Mouse (Mus musculus): ENCODE results near the gene Atxn1. TPM values are rescaled to one million over a fixed set of nuclear protein-coding genes. Genes with fewer than 3 reads are reported as not detected.

Gene Atxn1
- polyA plus RNA-seq, 1 experiment, result 2.5 TPM

GRCm38 (mm10) chr13:45564946-45565345 lies 399.9 kb downstream of the Atxn1 start:
- Histone ChIP-seq H3K36me3 (ENCODE audit: control insufficient read depth, insufficient read depth) (no peaks in the 10 kb centered on the region), H3K4me2 (ENCODE audit: low read depth) (no peak overlapping the region)
- TF ChIP-seq SRF (IDR thresholded peaks at IDR 0.05; ENCODE audit: control insufficient read depth, insufficient read length, low read depth), result no peak

GRCm38 (mm10) chr13:45562011-45562410 lies 402.8 kb downstream of the Atxn1 start:
- TF ChIP-seq MYOD1 (IDR thresholded peaks at IDR 0.05; ENCODE audit: control insufficient read depth in 1 of 3, insufficient read length in 2 of 3, low read depth in 2 of 3) (peak in 2 of 3 experiments; percentile 21 to 71), POLR2AphosphoS2 (IDR thresholded peaks at IDR 0.05; ENCODE audit: insufficient read length, low read depth) (no peak), MYOG (IDR thresholded peaks at IDR 0.05; ENCODE audit: control insufficient read depth in 1 of 3, insufficient read depth in 1 of 3, insufficient read length in 2 of 3, low read depth in 2 of 3) (peak in 1 of 3 experiments; percentile 49), USF1 (IDR thresholded peaks at IDR 0.05; ENCODE audit: low read depth) (no peak), POLR2A (IDR thresholded peaks at IDR 0.05; ENCODE audit: insufficient read length, low read depth) (no peak)
- H3K4me2 ChIP-seq (ENCODE audit: low read depth), result peak overlapping the region; percentile 48
- H3K27me3 ChIP-seq (ENCODE audit: control insufficient read depth, insufficient read depth, insufficient read length), result no peaks in the 10 kb centered on the region
- H3K4me3 ChIP-seq, result no peak overlapping the region
- no peak overlapping the region for H3ac ChIP-seq (ENCODE audit: control insufficient read depth, insufficient read length)
- no peaks in the 10 kb centered on the region for H3K36me3 ChIP-seq (ENCODE audit: control insufficient read depth, insufficient read depth)
- H3K79me2 ChIP-seq (ENCODE audit: control insufficient read depth, insufficient read depth), result no peaks in the 10 kb centered on the region

More at GRCm38 (mm10) chr13:45564946-45565345, 399.9 kb downstream of the Atxn1 start:
- no peak overlapping the region for H3ac ChIP-seq (ENCODE audit: control insufficient read depth, insufficient read length)
- H3K79me2 ChIP-seq (ENCODE audit: control insufficient read depth, insufficient read depth), result no peaks in the 10 kb centered on the region
- no peak overlapping the region for H3K4me3 ChIP-seq
- H3K27me3 ChIP-seq (ENCODE audit: control insufficient read depth, insufficient read depth, insufficient read length), result no peaks in the 10 kb centered on the region

- no peaks in the 10 kb centered on the region for H3K79me2 ChIP-seq (ENCODE audit: control insufficient read depth, insufficient read depth)
- no peak overlapping the region for H3ac ChIP-seq (ENCODE audit: control insufficient read depth, insufficient read length)
- H3K27me3 ChIP-seq (ENCODE audit: control insufficient read depth, insufficient read depth, insufficient read length), result no peaks in the 10 kb centered on the region
- H3K4me2 ChIP-seq (ENCODE audit: low read depth), result no peak overlapping the region
- H3K4me3 ChIP-seq, result no peak overlapping the region
- TF ChIP-seq MYOG (IDR thresholded peaks at IDR 0.05; ENCODE audit: control insufficient read depth in 1 of 3, insufficient read depth in 1 of 3, insufficient read length in 2 of 3, low read depth in 2 of 3), result no peak
- TF ChIP-seq MAX (IDR thresholded peaks at IDR 0.05; ENCODE audit: low read depth), result no peak
- no peak for TF ChIP-seq POLR2A (IDR thresholded peaks at IDR 0.05; ENCODE audit: insufficient read length, low read depth)
- no peak for TF ChIP-seq CEBPB (IDR thresholded peaks at IDR 0.05; ENCODE audit: insufficient read depth, poor library complexity, severe bottlenecking)
- no peak for TF ChIP-seq TCF12 (IDR thresholded peaks at IDR 0.05; ENCODE audit: insufficient read depth, poor library complexity, severe bottlenecking)
- TF ChIP-seq REST (IDR thresholded peaks at IDR 0.05; ENCODE audit: insufficient read depth, insufficient read length), result no peak
- TF ChIP-seq MYOD1 (IDR thresholded peaks at IDR 0.05; ENCODE audit: control insufficient read depth in 1 of 3, insufficient read length in 2 of 3, low read depth in 2 of 3), result no peak
- TF ChIP-seq POLR2AphosphoS2 (IDR thresholded peaks at IDR 0.05; ENCODE audit: insufficient read length, low read depth), result no peak
- TF ChIP-seq USF1 (IDR thresholded peaks at IDR 0.05; ENCODE audit: low read depth), result no peak
- no peak for TF ChIP-seq E2F4 (IDR thresholded peaks at IDR 0.05; ENCODE audit: insufficient read depth)
- no peak for TF ChIP-seq TCF3 (IDR thresholded peaks at IDR 0.05; ENCODE audit: insufficient read length, low read depth)
- TF ChIP-seq SRF (IDR thresholded peaks at IDR 0.05; ENCODE audit: control insufficient read depth, insufficient read length, low read depth), result no peak
- H3K36me3 ChIP-seq (ENCODE audit: control insufficient read depth, insufficient read depth), result no peaks in the 10 kb centered on the region
Observed at GRCm38 (mm10) chr13:45560543-45560942, 404.3 kb downstream of the Atxn1 start.

GRCm38 (mm10) chr13:45559258-45559657 lies 405.6 kb downstream of the Atxn1 start:
- TF ChIP-seq USF1 (IDR thresholded peaks at IDR 0.05; ENCODE audit: low read depth), result no peak
- H3K4me3 ChIP-seq, result no peak overlapping the region
- no peaks in the 10 kb centered on the region for H3K27me3 ChIP-seq (ENCODE audit: control insufficient read depth, insufficient read depth, insufficient read length)
- no peak overlapping the region for H3ac ChIP-seq (ENCODE audit: control insufficient read depth, insufficient read length)
- no peak overlapping the region for H3K4me2 ChIP-seq (ENCODE audit: low read depth)
- H3K79me2 ChIP-seq (ENCODE audit: control insufficient read depth, insufficient read depth), result no peaks in the 10 kb centered on the region
- H3K36me3 ChIP-seq (ENCODE audit: control insufficient read depth, insufficient read depth), result no peaks in the 10 kb centered on the region

- Histone ChIP-seq H3K27me3 (ENCODE audit: control insufficient read depth, insufficient read depth, insufficient read length) (no peaks in the 10 kb centered on the region), H3K36me3 (ENCODE audit: control insufficient read depth, insufficient read depth) (no peaks in the 10 kb centered on the region), H3K79me2 (ENCODE audit: control insufficient read depth, insufficient read depth) (no peaks in the 10 kb centered on the region), H3ac (ENCODE audit: control insufficient read depth, insufficient read length) (no peak overlapping the region), H3K4me3 (no peak overlapping the region), H3K4me2 (ENCODE audit: low read depth) (no peak overlapping the region)
- TF ChIP-seq TCF12 (IDR thresholded peaks at IDR 0.05; ENCODE audit: insufficient read depth, poor library complexity, severe bottlenecking) (no peak), SRF (IDR thresholded peaks at IDR 0.05; ENCODE audit: control insufficient read depth, insufficient read length, low read depth) (no peak), POLR2AphosphoS2 (IDR thresholded peaks at IDR 0.05; ENCODE audit: insufficient read length, low read depth) (no peak), MAX (IDR thresholded peaks at IDR 0.05; ENCODE audit: low read depth) (no peak), REST (IDR thresholded peaks at IDR 0.05; ENCODE audit: insufficient read depth, insufficient read length) (no peak), POLR2A (IDR thresholded peaks at IDR 0.05; ENCODE audit: insufficient read length, low read depth) (no peak), MYOG (IDR thresholded peaks at IDR 0.05; ENCODE audit: control insufficient read depth in 1 of 3, insufficient read depth in 1 of 3, insufficient read length in 2 of 3, low read depth in 2 of 3) (no peak), E2F4 (IDR thresholded peaks at IDR 0.05; ENCODE audit: insufficient read depth) (no peak), MYOD1 (IDR thresholded peaks at IDR 0.05; ENCODE audit: control insufficient read depth in 1 of 3, insufficient read length in 2 of 3, low read depth in 2 of 3) (no peak), CEBPB (IDR thresholded peaks at IDR 0.05; ENCODE audit: insufficient read depth, poor library complexity, severe bottlenecking) (no peak), TCF3 (IDR thresholded peaks at IDR 0.05; ENCODE audit: insufficient read length, low read depth) (no peak), USF1 (IDR thresholded peaks at IDR 0.05; ENCODE audit: low read depth) (no peak)
Observed at GRCm38 (mm10) chr13:45558367-45558766, 406.4 kb downstream of the Atxn1 start.

Measured in myocyte (in vitro differentiated cells).